Mouse (Mus musculus) small intestine, adult 2 months (tissue): Measurements from ENCODE around the gene Bahcc1. TPM values are rescaled to one million over a fixed set of nuclear protein-coding genes. Genes with fewer than 3 reads are reported as not detected.
A peak's percentile ranks its signal among the peaks of the same experiment; 100 is the strongest.

Experiments
- H3K27ac ChIP-seq: fragments of 200-500 bp; 2 replicates; pipeline ENCODE4 v1.5.1; 2012; ENCODE audit warnings: low read depth, low read length, control low read depth, inconsistent platforms; ENCODE audit not compliant: insufficient read depth
- H3K27me3 ChIP-seq: fragments of 200-500 bp; 2 replicates; pipeline ENCODE4 v1.6.1; 2012; ENCODE audit warnings: mild to moderate bottlenecking, moderate library complexity, low read length, inconsistent platforms; ENCODE audit not compliant: control insufficient read depth, insufficient read depth
- H3K36me3 ChIP-seq: fragments of 200-500 bp; 2 replicates; pipeline ENCODE4 v1.6.1; 2012; ENCODE audit warnings: mild to moderate bottlenecking, low read length, control low read depth, inconsistent platforms; ENCODE audit not compliant: control insufficient read depth, insufficient read depth
- H3K4me1 ChIP-seq: fragments of 200-500 bp; 2 replicates; pipeline ENCODE4 v1.6.1; 2012; ENCODE audit warnings: low read length, inconsistent platforms, mixed read lengths; ENCODE audit not compliant: control insufficient read depth, insufficient read depth, insufficient read length
- H3K4me3 ChIP-seq: fragments of 200-500 bp; 2 replicates; pipeline ENCODE4 v1.5.1; 2012; ENCODE audit warnings: low read depth, mild to moderate bottlenecking, control low read depth, inconsistent platforms, low read length, moderate library complexity
- CTCF ChIP-seq: fragments of 200-500 bp; IDR thresholded peaks from 2 replicates; pipeline ENCODE4 v1.5.1; 2012; ENCODE audit warnings: low read depth, mild to moderate bottlenecking, control low read depth, inconsistent platforms, low read length, moderate library complexity, mixed read lengths; ENCODE audit not compliant: insufficient replicate concordance, insufficient read length; ENCODE audit errors: extremely low read depth
- POLR2A ChIP-seq: fragments of 200-500 bp; IDR thresholded peaks from 2 replicates; pipeline ENCODE4 v1.6.1; 2012; ENCODE audit warnings: low read depth, mild to moderate bottlenecking, control low read depth, inconsistent platforms, low read length, moderate library complexity
- WGBS: fragments of 180-500 bp; shearing (Covaris S2); methylation state at CpG from one replicate; pipeline ENCODE4 v1.1.7; 2018; 5-methylcytosine and 5-hydroxymethylcytosine counted together
- polyA plus RNA-seq: library from polyadenylated mRNA; depleted of rRNA; stranded (reverse); fragments of >200 nt; gene quantifications from 2 replicates; pipeline ENCODE4 v1.2.3, GENCODE M21; 2012

Bahcc1 gene
- polyA plus RNA-seq, 1 experiment: 15.4 TPM

- Histone ChIP-seq H3K27ac (no peak overlapping the region), H3K36me3 (peaks cover 11% of the 10 kb centered on the region; the same call in 1 of the 2 replicates), H3K4me3 (no peak overlapping the region), H3K4me1 (peaks cover 6% of the 10 kb centered on the region; the same call in 1 of the 2 replicates), H3K27me3 (no peaks in the 10 kb centered on the region)
- whole genome bisulfite sequencing: 81% methylated on average over 3 of the region's 3 CpGs
- no peak for TF ChIP-seq CTCF
- TF ChIP-seq POLR2A: no peak
Measured at GRCm38 (mm10) chr11:120267676-120268075, 34.9 kb downstream of the Bahcc1 start.

- no peak for TF ChIP-seq CTCF
- no peak for TF ChIP-seq POLR2A
- no peak overlapping the region for H3K27ac ChIP-seq
- no peaks in the 10 kb centered on the region for H3K27me3 ChIP-seq
- peaks cover 18% of the 10 kb centered on the region; the same call in 1 of the 2 replicates for H3K36me3 ChIP-seq
- peaks cover 6% of the 10 kb centered on the region; the same call in 1 of the 2 replicates for H3K4me1 ChIP-seq
- H3K4me3 ChIP-seq: no peak overlapping the region
- 78% methylated on average over 10 of the region's 10 CpGs for WGBS
Measured at GRCm38 (mm10) chr11:120268195-120268967, 35.6 kb downstream of the Bahcc1 start.

GRCm38 (mm10) chr11:120269007-120269406, 36.3 kb downstream of the Bahcc1 start:
- no peak overlapping the region for H3K27ac ChIP-seq
- H3K4me1 ChIP-seq: peaks cover 6% of the 10 kb centered on the region; the same call in 1 of the 2 replicates
- H3K4me3 ChIP-seq: no peak overlapping the region
- no peak for TF ChIP-seq POLR2A
- no peak for TF ChIP-seq CTCF
- H3K27me3 ChIP-seq: no peaks in the 10 kb centered on the region
- 70% methylated on average over 3 of the region's 3 CpGs for WGBS
- H3K36me3 ChIP-seq: peaks cover 24% of the 10 kb centered on the region; the same call in 1 of the 2 replicates

DNA sequence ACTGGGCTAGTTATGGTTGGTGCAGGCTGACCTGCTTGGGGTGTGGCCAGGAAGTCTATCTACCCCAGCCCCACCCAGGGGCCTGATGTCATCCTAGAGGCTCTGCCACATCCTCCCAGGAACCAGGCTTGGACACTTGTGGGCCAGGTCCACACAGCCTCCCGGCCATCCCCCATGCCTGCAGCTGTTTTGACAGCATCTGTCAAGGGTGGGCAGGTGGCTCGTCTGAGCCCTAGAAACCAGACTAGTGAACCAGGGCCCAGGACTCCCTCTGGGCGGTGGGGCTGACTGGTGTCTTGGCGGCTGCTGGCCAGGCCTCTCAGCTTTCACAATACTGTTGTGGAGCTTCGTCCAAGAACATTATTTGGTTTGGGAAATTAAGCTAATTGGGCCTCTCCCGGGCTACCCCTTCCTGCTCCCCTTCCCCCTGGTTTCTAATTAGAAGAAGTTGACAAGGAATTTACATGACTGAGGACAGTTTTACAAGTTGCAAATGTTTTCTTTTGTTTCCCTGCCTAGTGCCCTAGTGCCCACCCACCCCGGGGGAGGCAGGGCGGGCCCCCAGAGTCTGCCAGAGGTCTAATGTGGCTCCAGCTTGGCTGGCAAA, 36.9 kb downstream of the Bahcc1 start:
- WGBS: 77% methylated on average over 8 of the region's 8 CpGs

DNA sequence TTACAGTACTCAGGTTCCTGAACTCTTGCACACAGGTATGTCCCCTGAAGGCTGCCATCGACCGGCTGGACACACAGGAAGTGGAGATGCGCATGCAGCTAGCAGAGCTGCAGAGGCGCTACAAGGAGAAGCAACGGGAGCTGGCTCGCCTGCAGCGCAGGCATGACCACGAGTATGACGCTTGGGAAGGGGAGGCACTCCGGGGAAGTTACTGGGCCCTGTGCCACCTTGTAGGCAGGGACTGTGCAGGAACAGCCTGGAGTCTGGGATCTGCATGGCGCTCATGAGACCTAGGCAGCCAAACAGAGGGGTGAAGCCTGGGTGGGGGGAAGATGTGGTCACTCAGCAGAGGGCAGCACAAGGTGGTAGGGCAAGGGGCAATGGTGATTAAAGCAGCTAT, 46.6 kb downstream of the Bahcc1 start:
- Histone ChIP-seq H3K27me3 (no peaks in the 10 kb centered on the region), H3K36me3 (peaks cover 26% of the 10 kb centered on the region), H3K27ac (no peak overlapping the region), H3K4me3 (no peak overlapping the region), H3K4me1 (no peaks in the 10 kb centered on the region)
- WGBS: 87% methylated on average over 11 of the region's 11 CpGs
- TF ChIP-seq POLR2A (no peak), CTCF (no peak)

More for the DNA sequence above, 36.9 kb downstream of the Bahcc1 start:
- TF ChIP-seq POLR2A: no peak
- Histone ChIP-seq H3K27me3 (no peaks in the 10 kb centered on the region), H3K27ac (no peak overlapping the region), H3K36me3 (peaks cover 27% of the 10 kb centered on the region; the same call in 1 of the 2 replicates), H3K4me3 (no peak overlapping the region), H3K4me1 (peaks cover 6% of the 10 kb centered on the region; the same call in 1 of the 2 replicates)

DNA sequence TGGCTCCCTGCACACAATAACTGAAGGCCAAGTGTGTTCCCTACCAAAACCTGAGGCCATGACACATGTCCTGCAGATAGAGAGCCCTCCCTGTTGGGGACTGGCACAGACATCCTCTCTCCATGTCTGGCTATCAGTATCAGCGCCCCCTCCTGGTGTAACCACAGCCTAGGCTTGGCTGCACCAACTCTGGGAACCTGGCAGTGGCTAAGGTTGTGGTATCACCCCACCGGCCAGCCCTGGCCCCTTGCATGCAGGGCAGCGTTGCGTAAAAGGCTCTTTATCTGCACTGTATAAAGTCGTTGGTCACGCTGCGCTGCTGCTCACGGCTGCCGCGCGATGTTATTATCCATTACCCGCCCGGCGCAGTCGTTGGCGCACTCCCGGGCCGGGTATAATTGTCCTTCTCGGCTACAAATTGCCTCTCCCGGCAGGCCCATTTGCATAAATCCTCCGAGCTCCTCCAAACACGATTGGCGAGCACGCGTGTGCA, 47.6 kb downstream of the Bahcc1 start:
- Histone ChIP-seq H3K4me1 (no peaks in the 10 kb centered on the region), H3K27me3 (no peaks in the 10 kb centered on the region), H3K27ac (no peak overlapping the region), H3K36me3 (peaks cover 30% of the 10 kb centered on the region), H3K4me3 (no peak overlapping the region)
- WGBS: 88% methylated on average over 25 of the region's 25 CpGs
- TF ChIP-seq CTCF: peak; percentile 43; the same call in 1 of the 2 replicates
- no peak for TF ChIP-seq POLR2A

GRCm38 (mm10) chr11:120280774-120281173, 48.0 kb downstream of the Bahcc1 start:
- WGBS: 93% methylated on average over 7 of the region's 7 CpGs
- no peak for TF ChIP-seq CTCF
- TF ChIP-seq POLR2A: no peak
- Histone ChIP-seq H3K36me3 (peaks cover 32% of the 10 kb centered on the region), H3K4me1 (no peaks in the 10 kb centered on the region), H3K27me3 (no peaks in the 10 kb centered on the region), H3K4me3 (no peak overlapping the region), H3K27ac (no peak overlapping the region)
